Mouse (Mus musculus): ENCODE results near the gene Arg2. TPM values are rescaled to one million over a fixed set of nuclear protein-coding genes. Genes with fewer than 3 reads are reported as not detected.
A peak's percentile ranks its signal among the peaks of the same experiment; 100 is the strongest.

Arg2 gene
- total and polyA plus RNA-seq, 3 experiments, result not detected

- Histone ChIP-seq H3K9ac (ENCODE audit: control insufficient read depth, low read depth, low read length, poor library complexity, severe bottlenecking) (no peak overlapping the region), H3K4me3 (ENCODE audit: control insufficient read depth in 1 of 2, insufficient read depth in 1 of 2, low read depth in 2 of 2, low read length in 2 of 2) (no peak overlapping the region), H3K4me1 (ENCODE audit: control insufficient read depth in 1 of 2, insufficient read depth in 2 of 2, low read length in 2 of 2) (no peaks in the 10 kb centered on the region), H3K36me3 (ENCODE audit: control insufficient read depth in 1 of 2, insufficient read depth in 2 of 2, low read length in 2 of 2) (no peaks in the 10 kb centered on the region), H3K27ac (ENCODE audit: control insufficient read depth, low read depth, low read length) (no peak overlapping the region), H3K79me2 (ENCODE audit: control insufficient read depth, insufficient read depth, low read length, poor library complexity) (no peaks in the 10 kb centered on the region), H3K27me3 (ENCODE audit: control insufficient read depth in 1 of 2, insufficient read depth in 2 of 2, low read length in 2 of 2) (peaks cover 3 to 12% of the 10 kb centered on the region in 2 experiments), H3K9me3 (replicated peaks; ENCODE audit: insufficient read depth, low read length) (no peaks in the 10 kb centered on the region)
- no peak for DNase-seq (ENCODE audit: low read depth, low spot score)
- no peak for TF ChIP-seq GATA1 (IDR thresholded peaks at IDR 0.05; ENCODE audit: low read depth, low read length)
- TF ChIP-seq KAT2A (conservative IDR thresholded peaks at IDR 0.05; ENCODE audit: low read depth, low read length), result no peak
- no peak for TF ChIP-seq ELF1 (IDR thresholded peaks at IDR 0.05; ENCODE audit: low read depth, low read length)
- no peak for TF ChIP-seq TBP (IDR thresholded peaks at IDR 0.05; ENCODE audit: low read depth, low read length)
- TF ChIP-seq MAFK (IDR thresholded peaks at IDR 0.05; ENCODE audit: borderline replicate concordance, low read depth, low read length), result no peak
- TF ChIP-seq USF1 (IDR thresholded peaks at IDR 0.05; ENCODE audit: low read depth, low read length), result no peak
- TF ChIP-seq RAD21 (IDR thresholded peaks at IDR 0.05; ENCODE audit: low read depth, low read length), result no peak
- no peak for TF ChIP-seq SMC3 (IDR thresholded peaks at IDR 0.05; ENCODE audit: low read depth, low read length)
- TF ChIP-seq MYC (IDR thresholded peaks at IDR 0.05; ENCODE audit: low read depth, low read length), result no peak
These were observed 1.3 kb downstream of the Arg2 start for GRCm38 (mm10) chr12:79131706-79132460.

- no peaks in the 10 kb centered on the region for H3K4me1 ChIP-seq (ENCODE audit: control insufficient read depth in 1 of 2, insufficient read depth in 2 of 2, low read length in 2 of 2)
- no peak overlapping the region for H3K4me3 ChIP-seq (ENCODE audit: control insufficient read depth in 1 of 2, insufficient read depth in 1 of 2, low read depth in 2 of 2, low read length in 2 of 2)
- no peak overlapping the region for H3K9ac ChIP-seq (ENCODE audit: control insufficient read depth, low read depth, low read length, poor library complexity, severe bottlenecking)
- H3K9me3 ChIP-seq (replicated peaks; ENCODE audit: insufficient read depth, low read length), result no peaks in the 10 kb centered on the region
- H3K27ac ChIP-seq (ENCODE audit: control insufficient read depth, low read depth, low read length), result no peak overlapping the region
- DNase-seq (ENCODE audit: low read depth, low spot score), result peak; percentile 21
- H3K36me3 ChIP-seq (ENCODE audit: control insufficient read depth in 1 of 2, insufficient read depth in 2 of 2, low read length in 2 of 2), result 0 out of 4 replicates have a peak, but pooled peaks cover 0 to 4% of the 10 kb centered on the region in 2 experiments
- H3K79me2 ChIP-seq (ENCODE audit: control insufficient read depth, insufficient read depth, low read length, poor library complexity), result no peaks in the 10 kb centered on the region
- peaks cover 3 to 13% of the 10 kb centered on the region in 2 experiments for H3K27me3 ChIP-seq (ENCODE audit: control insufficient read depth in 1 of 2, insufficient read depth in 2 of 2, low read length in 2 of 2)
- TF ChIP-seq RCOR1 (IDR thresholded peaks at IDR 0.05; ENCODE audit: low read depth, low read length) (no peak), GATA1 (IDR thresholded peaks at IDR 0.05; ENCODE audit: low read depth, low read length) (no peak), SIN3A (IDR thresholded peaks at IDR 0.05; ENCODE audit: low read length) (no peak), USF1 (IDR thresholded peaks at IDR 0.05; ENCODE audit: low read depth, low read length) (no peak), MYB (IDR thresholded peaks at IDR 0.05; ENCODE audit: low read depth, low read length) (no peak)
These were observed 4.1 kb downstream of the Arg2 start for GRCm38 (mm10) chr12:79134676-79135075.

- Histone ChIP-seq H3K4me1 (ENCODE audit: control insufficient read depth in 1 of 2, insufficient read depth in 2 of 2, low read length in 2 of 2) (no peaks in the 10 kb centered on the region), H3K27me3 (ENCODE audit: control insufficient read depth in 1 of 2, insufficient read depth in 2 of 2, low read length in 2 of 2) (peaks cover 3 to 12% of the 10 kb centered on the region in 2 experiments), H3K27ac (ENCODE audit: control insufficient read depth, low read depth, low read length) (no peak overlapping the region), H3K79me2 (ENCODE audit: control insufficient read depth, insufficient read depth, low read length, poor library complexity) (no peaks in the 10 kb centered on the region), H3K4me3 (ENCODE audit: control insufficient read depth in 1 of 2, insufficient read depth in 1 of 2, low read depth in 2 of 2, low read length in 2 of 2) (no peak overlapping the region), H3K9me3 (replicated peaks; ENCODE audit: insufficient read depth, low read length) (no peaks in the 10 kb centered on the region), H3K36me3 (ENCODE audit: control insufficient read depth in 1 of 2, insufficient read depth in 2 of 2, low read length in 2 of 2) (0 out of 4 replicates have a peak, but pooled peaks cover 0 to 4% of the 10 kb centered on the region in 2 experiments), H3K9ac (ENCODE audit: control insufficient read depth, low read depth, low read length, poor library complexity, severe bottlenecking) (no peak overlapping the region)
- TF ChIP-seq MEF2A (IDR thresholded peaks at IDR 0.05; ENCODE audit: extremely low read depth, insufficient replicate concordance, low read depth, low read length, poor library complexity, severe bottlenecking) (no peak), SMC3 (IDR thresholded peaks at IDR 0.05; ENCODE audit: low read depth, low read length) (no peak), POLR2AphosphoS2 (IDR thresholded peaks at IDR 0.05; ENCODE audit: low read length) (no peak), USF1 (IDR thresholded peaks at IDR 0.05; ENCODE audit: low read depth, low read length) (peak; percentile 60), TCF12 (IDR thresholded peaks at IDR 0.05; ENCODE audit: low read depth, low read length) (no peak), RCOR1 (IDR thresholded peaks at IDR 0.05; ENCODE audit: low read depth, low read length) (no peak)
- DNase-seq (ENCODE audit: low read depth, low spot score), result no peak
These were observed 4.5 kb downstream of the Arg2 start for GRCm38 (mm10) chr12:79135105-79135504.

Measured in MEL (cell line).